Mouse (Mus musculus) liver, adult 2 months (tissue): ENCODE measurements at regions not wholly inside any gene's neighbourhood (a gene's known extent, or its start where the extent isn't known, plus 50 kb on each side); places are given as distances from the start of the nearest gene placed in this dataset.

ENCODE experiments used
- DNase-seq: peaks from one replicate; pipeline ENCODE4 v3.0.0-alpha.2; 2011; ENCODE audit warnings: low read depth, low spot score; ENCODE audit errors: extremely low read depth
- H3K27ac ChIP-seq: fragments of 200-500 bp; replicated peaks from 2 replicates; pipeline ENCODE4 v1.5.1; 2012; ENCODE audit warnings: low read depth, mild to moderate bottlenecking, control low read depth, inconsistent platforms, low read length; ENCODE audit not compliant: insufficient read depth
- H3K27me3 ChIP-seq: fragments of 200-500 bp; 2 replicates; pipeline ENCODE4 v1.6.1; 2012; ENCODE audit warnings: mild to moderate bottlenecking, moderate library complexity, low read length, inconsistent platforms; ENCODE audit not compliant: control insufficient read depth, insufficient read depth
- H3K36me3 ChIP-seq: fragments of 200-500 bp; 2 replicates; pipeline ENCODE4 v1.6.1; 2012; ENCODE audit warnings: low read length, inconsistent platforms; ENCODE audit not compliant: control insufficient read depth, insufficient read depth
- H3K4me1 ChIP-seq: fragments of 200-500 bp; 2 replicates; pipeline ENCODE4 v1.6.1; 2011; ENCODE audit warnings: low read length; ENCODE audit not compliant: control insufficient read depth, insufficient read depth
- H3K4me3 ChIP-seq: fragments of 200-500 bp; 2 replicates; pipeline ENCODE4 v1.5.1; 2011; ENCODE audit warnings: low read depth, mild to moderate bottlenecking, control low read depth, low read length, moderate library complexity; ENCODE audit not compliant: insufficient read depth
- H3K79me2 ChIP-seq: fragments of 200-500 bp; 2 replicates; pipeline ENCODE4 v1.6.1; 2012; ENCODE audit warnings: inconsistent platforms, mild to moderate bottlenecking, low read length, moderate library complexity; ENCODE audit not compliant: control insufficient read depth, insufficient read depth
- H3K9ac ChIP-seq: fragments of 200-500 bp; 2 replicates; pipeline ENCODE4 v1.6.1; 2012; ENCODE audit warnings: low read depth, mild to moderate bottlenecking, control low read depth, inconsistent platforms, low read length
- CTCF ChIP-seq: fragments of 200-500 bp; IDR thresholded peaks from 2 replicates; pipeline ENCODE4 v1.5.1; 2011; ENCODE audit warnings: low read depth, low read length, control low read depth
- POLR2A ChIP-seq: fragments of 200-500 bp; IDR thresholded peaks from 2 replicates; pipeline ENCODE4 v1.6.1; 2011; ENCODE audit warnings: low read length, control low read depth; ENCODE audit not compliant: insufficient read depth; ENCODE audit errors: extremely low read depth
- WGBS: fragments of 180-500 bp; shearing (Covaris S2); methylation state at CpG from one replicate; pipeline ENCODE4 v1.1.7; 2018; 5-methylcytosine and 5-hydroxymethylcytosine counted together

DNA sequence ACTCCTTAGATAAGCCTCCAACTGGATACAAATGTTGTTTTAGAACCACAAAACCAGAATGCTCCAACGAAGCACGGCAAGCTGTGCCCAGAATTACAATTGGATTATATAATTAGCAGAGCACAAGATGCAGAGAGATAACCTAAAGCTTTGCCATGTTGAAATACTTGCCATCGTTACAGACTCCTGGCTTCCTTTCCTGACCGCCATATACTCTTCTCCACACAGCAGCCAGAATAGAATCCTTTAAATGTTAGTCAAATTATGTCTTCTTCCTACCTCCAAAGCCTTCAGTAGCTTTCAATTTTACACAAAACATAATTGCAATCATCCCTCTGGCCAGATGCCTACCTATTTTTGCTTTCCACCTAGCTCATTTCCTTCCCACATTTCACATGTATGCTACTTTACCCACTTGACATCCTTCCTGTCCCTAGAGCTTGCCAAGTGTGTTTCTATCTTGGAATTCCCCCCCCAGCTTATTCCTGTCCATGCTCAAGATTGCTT, 52.8 kb upstream of the G2e3 start:
- DNase-seq, result no peak
- H3K9ac ChIP-seq, result no peak overlapping the region
- no peak for TF ChIP-seq POLR2A
- TF ChIP-seq CTCF, result no peak
- no peaks in the 10 kb centered on the region for H3K79me2 ChIP-seq
- H3K4me1 ChIP-seq, result no peaks in the 10 kb centered on the region
- H3K36me3 ChIP-seq, result no peaks in the 10 kb centered on the region
- no peaks in the 10 kb centered on the region for H3K27me3 ChIP-seq
- no peak overlapping the region for H3K27ac ChIP-seq
- no peak overlapping the region for H3K4me3 ChIP-seq
- WGBS, result 90% methylated on average over 4 of the region's 4 CpGs

DNA sequence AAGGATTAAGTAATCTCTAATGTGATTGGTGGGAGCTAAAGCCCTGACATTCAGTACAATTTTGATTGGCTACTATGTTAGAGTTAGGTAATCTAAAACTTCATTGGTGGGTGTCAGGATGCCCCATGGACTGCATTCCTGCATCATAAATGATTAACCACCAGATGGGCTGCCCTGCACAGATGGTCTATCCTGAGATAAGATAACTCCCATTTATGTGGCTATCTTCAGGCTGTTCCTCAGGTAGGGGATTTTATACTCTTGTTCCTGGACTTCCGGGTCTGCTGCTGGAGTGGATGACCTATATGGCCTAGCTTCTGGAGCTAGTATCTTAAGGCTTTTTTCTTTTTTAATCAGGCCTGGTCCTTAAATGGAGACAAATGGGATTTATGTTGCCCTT, 69.5 kb upstream of the G2e3 start:
- Histone ChIP-seq H3K9ac (no peak overlapping the region), H3K79me2 (no peaks in the 10 kb centered on the region), H3K27ac (no peak overlapping the region), H3K4me3 (no peak overlapping the region), H3K4me1 (peaks cover 3% of the 10 kb centered on the region; the same call in 1 of the 2 replicates), H3K36me3 (no peaks in the 10 kb centered on the region), H3K27me3 (no peaks in the 10 kb centered on the region)
- no peak for DNase-seq
- TF ChIP-seq POLR2A, result no peak
- TF ChIP-seq CTCF, result no peak
- WGBS, result 64% methylated on average over 1 of the region's 1 CpGs

DNA sequence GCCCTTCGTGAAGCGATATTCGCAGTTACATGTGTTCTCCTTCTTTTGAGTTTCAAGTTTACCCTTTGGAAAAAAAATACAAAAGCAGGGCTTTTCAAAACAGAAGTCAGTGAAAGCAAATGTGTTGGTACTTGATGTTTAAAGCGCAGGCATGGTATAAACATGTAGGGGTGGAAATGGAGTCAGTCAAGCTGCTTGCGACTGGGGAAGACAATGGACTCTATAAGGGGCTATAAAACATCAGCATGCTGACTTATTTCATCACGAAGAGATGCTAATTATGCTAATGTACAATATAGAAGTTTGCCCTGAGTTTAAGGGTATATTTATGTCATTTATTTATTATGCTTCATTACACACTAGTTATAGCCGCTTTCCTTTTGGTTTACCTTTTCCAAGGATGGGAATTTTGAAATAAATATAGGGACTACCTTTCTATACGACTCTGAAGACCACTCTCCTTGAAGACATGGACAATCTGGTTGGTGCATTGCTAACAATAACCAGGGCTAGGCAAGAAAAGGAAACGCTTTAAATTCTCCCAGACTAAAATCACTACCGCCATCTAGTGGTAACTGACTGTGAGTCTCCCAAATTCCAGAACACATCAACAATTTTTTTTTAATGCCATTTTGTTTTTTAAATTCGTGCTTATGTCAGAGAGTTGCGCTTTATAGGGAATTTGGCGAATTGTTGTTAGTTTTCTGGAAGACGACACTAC, 71.9 kb upstream of the G2e3 start:
- Histone ChIP-seq H3K4me1 (peaks cover 3% of the 10 kb centered on the region; the same call in 1 of the 2 replicates), H3K27me3 (no peaks in the 10 kb centered on the region), H3K79me2 (no peaks in the 10 kb centered on the region), H3K27ac (no peak overlapping the region), H3K4me3 (no peak overlapping the region), H3K9ac (no peak overlapping the region), H3K36me3 (no peaks in the 10 kb centered on the region)
- peak; percentile 60 for DNase-seq
- WGBS, result 47% methylated on average over 14 of the region's 14 CpGs
- 0 out of 2 replicates have a peak, but pooled peaks have one; percentile 7 for TF ChIP-seq CTCF
- TF ChIP-seq POLR2A, result no peak

DNA sequence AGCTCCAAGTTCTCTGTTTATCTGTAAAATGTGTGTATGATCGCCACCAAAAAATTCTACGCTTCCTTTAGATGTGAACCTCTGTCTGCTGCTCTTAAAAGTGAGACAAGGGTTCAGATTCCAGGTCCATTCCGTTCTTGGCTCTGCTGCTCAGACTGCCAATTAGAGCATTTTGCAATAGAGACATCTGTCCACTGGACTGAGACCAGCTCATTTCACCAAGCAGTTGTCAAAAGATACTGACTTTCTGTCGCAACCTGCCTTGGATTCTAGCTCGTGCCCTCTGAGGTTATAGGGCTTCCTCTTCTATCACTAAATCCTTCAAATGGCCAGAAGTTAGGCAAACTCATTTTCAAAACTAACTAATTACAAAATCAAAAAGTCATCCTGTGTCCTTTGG, 74.4 kb upstream of the G2e3 start:
- no peak for TF ChIP-seq POLR2A
- no peak for TF ChIP-seq CTCF
- Histone ChIP-seq H3K27me3 (no peaks in the 10 kb centered on the region), H3K79me2 (no peaks in the 10 kb centered on the region), H3K9ac (no peak overlapping the region), H3K27ac (no peak overlapping the region), H3K4me1 (peaks cover 3% of the 10 kb centered on the region; the same call in 1 of the 2 replicates), H3K4me3 (no peak overlapping the region), H3K36me3 (no peaks in the 10 kb centered on the region)
- DNase-seq, result peak; percentile 99
- 16% methylated on average over 5 of the region's 5 CpGs for WGBS

GRCm38 (mm10) chr12:51242839-51243238, 105.0 kb upstream of the G2e3 start:
- Histone ChIP-seq H3K36me3 (no peaks in the 10 kb centered on the region), H3K27me3 (no peaks in the 10 kb centered on the region), H3K27ac (no peak overlapping the region), H3K79me2 (no peaks in the 10 kb centered on the region), H3K9ac (no peak overlapping the region), H3K4me3 (no peak overlapping the region), H3K4me1 (no peaks in the 10 kb centered on the region)
- 84% methylated on average over 7 of the region's 7 CpGs for WGBS
- TF ChIP-seq POLR2A, result no peak
- no peak for TF ChIP-seq CTCF
- DNase-seq, result no peak

- H3K27ac ChIP-seq, result no peak overlapping the region
- no peak for DNase-seq
- H3K79me2 ChIP-seq, result no peaks in the 10 kb centered on the region
- H3K9ac ChIP-seq, result no peak overlapping the region
- TF ChIP-seq CTCF (no peak), POLR2A (no peak)
- no peak overlapping the region for H3K4me3 ChIP-seq
- no peaks in the 10 kb centered on the region for H3K27me3 ChIP-seq
- no peaks in the 10 kb centered on the region for H3K4me1 ChIP-seq
- 85% methylated on average over 7 of the region's 7 CpGs for WGBS
- no peaks in the 10 kb centered on the region for H3K36me3 ChIP-seq
These were observed 106.6 kb upstream of the G2e3 start for GRCm38 (mm10) chr12:51241131-51241781.
